In the genomic region with DNA sequence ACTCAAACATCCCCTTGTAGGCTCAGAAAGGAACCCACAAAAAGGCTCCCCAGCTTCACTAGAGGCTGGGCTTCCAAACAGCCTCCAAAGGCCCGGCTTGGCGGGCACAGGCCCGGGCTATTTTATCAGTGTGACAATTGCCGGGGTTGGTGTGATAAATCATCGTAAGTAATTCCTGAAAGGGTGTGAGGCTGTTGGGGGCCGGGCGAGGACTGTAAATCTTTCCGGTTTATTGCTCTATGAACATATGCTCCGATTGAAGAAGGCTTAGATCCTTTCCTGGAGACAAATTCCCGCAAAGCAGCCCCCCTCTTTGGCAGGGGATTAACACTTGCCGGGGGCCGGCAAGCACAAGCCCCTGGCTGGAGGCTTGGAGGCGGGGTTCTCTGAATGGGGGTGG, we compare ENCODE assay signal across 19 mouse cellular contexts. TPM values are rescaled to one million over a fixed set of nuclear protein-coding genes. Genes with fewer than 3 reads are reported as not detected.
DNase-seq lines count a peak whose midpoint lies in the region; ATAC-seq and TF ChIP-seq lines count a peak whose summit lies in the region.
"Had no signal": no experiment of that assay in that cellular context is flagged by ENCODE, and none has a peak within 500 bp of the region (broad histone marks: within the 10 kb centered on the region; RNA-seq: fewer than 3 reads in every experiment).

No protein-coding gene starts in this region.

- H3K4me2 ChIP-seq in hindbrain, embryonic 12.5 days (replicated peaks) = peak overlapping the region; percentile 49
- H3K4me2 ChIP-seq in limb, embryonic 11.5 days (ENCODE audit: low read depth, severe bottlenecking) = no peak overlapping the region; the same call in 1 of the 2 replicates
- H3K4me2 ChIP-seq: forebrain, embryonic 12.5 days; heart, embryonic 15.5 days; limb, embryonic 13.5 days had no signal

- no peak for TF ChIP-seq CTCF in brain, embryonic 14.5 days (IDR thresholded peaks at IDR 0.05; ENCODE audit: borderline replicate concordance, extremely low read depth, insufficient read depth, insufficient read length)

- intact Hi-C loops in heart, postnatal 36 days (cut with DNase I) = no loop called here
- intact Hi-C loops in left cerebral cortex, postnatal 36 days (cut with DNase I) = loop anchor here (5.0 kb wide), 1 partner anchor 42 kb away; the partner anchor contains the start of gene Hoxd10

- no peaks in the 10 kb centered on the region for H3K9me3 ChIP-seq in hindbrain, embryonic 12.5 days (replicated peaks)
- H3K9me3 ChIP-seq in limb, embryonic 11.5 days (ENCODE audit: control insufficient read depth, low read length) = no peaks in the 10 kb centered on the region
- H3K9me3 ChIP-seq: forebrain, embryonic 12.5 days; heart, embryonic 15.5 days; limb, embryonic 13.5 days had no signal

- H3K9ac ChIP-seq in hindbrain, embryonic 12.5 days = peak overlapping the region; percentile 73
- no peak overlapping the region for H3K9ac ChIP-seq in limb, embryonic 11.5 days (ENCODE audit: low read length)
- H3K9ac ChIP-seq: forebrain, embryonic 12.5 days; heart, embryonic 15.5 days; limb, embryonic 13.5 days had no signal

- H3K27me3 ChIP-seq in hindbrain, embryonic 12.5 days = peaks cover 91% of the 10 kb centered on the region
- peaks cover 61% of the 10 kb centered on the region for H3K27me3 ChIP-seq in limb, embryonic 11.5 days (ENCODE audit: control insufficient read depth, insufficient read depth, low read length)

- peak; percentile 39; the same call in 1 of the 2 replicates for ATAC-seq in hindbrain, embryonic 12.5 days (ENCODE audit: low FRiP score)
- no peak for ATAC-seq in limb, embryonic 11.5 days (ENCODE audit: insufficient number of reproducible peaks, low FRiP score, low TSS enrichment, low read depth)

- DNase-seq in heart, adult 11 months = peak; percentile 22
- DNase-seq in heart, postnatal 36 days = no peak
- peak; percentile 31 for DNase-seq in brain, embryonic 14.5 days (ENCODE audit: low read depth)
- peak; percentile 65 for DNase-seq in limb, embryonic 11.5 days (ENCODE audit: low spot score)
- DNase-seq in right cerebral cortex, postnatal 4 days = no peak
- no peak for DNase-seq in adrenal gland, postnatal 36 days
- DNase-seq in left cerebral cortex, postnatal 36 days (ENCODE audit: low spot score in 2 of 2) = no peak
- DNase-seq: adrenal gland, postnatal 25 days; cerebellum, adult 11 months; gastrocnemius, postnatal 10 days; kidney, adult 11 months; lung, adult 2 months had no signal

- 0% methylated on average over 13 of the region's 13 CpGs for WGBS in hindbrain, embryonic 12.5 days
- WGBS in limb, embryonic 11.5 days = 3% methylated on average over 13 of the region's 13 CpGs

- TF ChIP-seq POLR2A in brain, embryonic 14.5 days (IDR thresholded peaks at IDR 0.05; ENCODE audit: borderline replicate concordance, extremely low read depth, insufficient read depth, insufficient read length, poor library complexity, severe bottlenecking) = no peak

- no peaks in the 10 kb centered on the region for H3K4me1 ChIP-seq in hindbrain, embryonic 12.5 days
- peaks cover 62% of the 10 kb centered on the region for H3K4me1 ChIP-seq in limb, embryonic 11.5 days (ENCODE audit: control insufficient read depth, insufficient read depth, low read length)

- H3K27ac ChIP-seq in hindbrain, embryonic 12.5 days = peak overlapping the region; percentile 97
- no peak overlapping the region for H3K27ac ChIP-seq in limb, embryonic 11.5 days (replicated peaks; ENCODE audit: low read depth, low read length)
- H3K27ac ChIP-seq: forebrain, embryonic 12.5 days; heart, embryonic 15.5 days; limb, embryonic 13.5 days had no signal

- no peaks in the 10 kb centered on the region for H3K36me3 ChIP-seq in hindbrain, embryonic 12.5 days
- H3K36me3 ChIP-seq in limb, embryonic 11.5 days (ENCODE audit: control insufficient read depth, insufficient read depth, low read length) = no peaks in the 10 kb centered on the region
- H3K36me3 ChIP-seq: forebrain, embryonic 12.5 days; heart, embryonic 15.5 days; limb, embryonic 13.5 days had no signal

- peak overlapping the region; percentile 44 for H3K4me3 ChIP-seq in hindbrain, embryonic 12.5 days
- H3K4me3 ChIP-seq in limb, embryonic 11.5 days (ENCODE audit: low read depth, low read length) = no peak overlapping the region
- H3K4me3 ChIP-seq: forebrain, embryonic 12.5 days; heart, embryonic 15.5 days; limb, embryonic 13.5 days; myocyte had no signal

RNA-seq across cellular contexts. Expression of gene Gm28230, which starts 7.9 kb away (rescaled TPM):
- not detected for total RNA-seq in heart, postnatal 36 days (2021)
- 0.44 and 1.7 TPM in 2 replicates for polyA plus RNA-seq in brain, embryonic 14.5 days (2012; rRNA removed)
- 0.66 and 1.1 TPM in 2 replicates for polyA plus RNA-seq in hindbrain, embryonic 12.5 days (2016; fragmentation: Nextera tagmentation; extraction: Ambion mirVana)
- polyA plus RNA-seq in limb, embryonic 11.5 days (2014; fragmentation: Nextera tagmentation; extraction: Ambion mirVana) = 0.45 and 0.55 TPM in 2 replicates
- total RNA-seq in adrenal gland, postnatal 36 days (2021) = 1 to 10 TPM; 1.6 to 2.0 TPM
- total RNA-seq in left cerebral cortex, postnatal 36 days (2021) = not detected
- total RNA-seq: layer of hippocampus, postnatal 25 days had no signal
- polyA plus RNA-seq: forebrain, embryonic 12.5 days; heart, embryonic 15.5 days; myocyte; thymus, postnatal 0 days had no signal

RNA-seq across cellular contexts. Expression of gene Hoxd4, which starts 22.7 kb away (rescaled TPM):
- total RNA-seq in heart, postnatal 36 days (2021) = under 1 TPM; 0.19 to 0.28 TPM
- polyA plus RNA-seq in brain, embryonic 14.5 days (2012; rRNA removed) = 0.81 and 5.5 TPM in 2 replicates
- 3.6 and 4.6 TPM in 2 replicates for polyA plus RNA-seq in hindbrain, embryonic 12.5 days (2016; fragmentation: Nextera tagmentation; extraction: Ambion mirVana)
- 0.84 and 1.9 TPM in 2 replicates for polyA plus RNA-seq in limb, embryonic 11.5 days (2014; fragmentation: Nextera tagmentation; extraction: Ambion mirVana)
- 10 to 100 TPM; 13.6 to 15.5 TPM for total RNA-seq in adrenal gland, postnatal 36 days (2021)
- total RNA-seq in left cerebral cortex, postnatal 36 days (2021) = not detected
- total RNA-seq: layer of hippocampus, postnatal 25 days had no signal
- polyA plus RNA-seq: forebrain, embryonic 12.5 days; myocyte; thymus, postnatal 0 days had no signal

RNA-seq across cellular contexts. Expression of gene Hoxd3, which starts 22.7 kb away (rescaled TPM):
- not detected for total RNA-seq in heart, postnatal 36 days (2021)
- polyA plus RNA-seq in brain, embryonic 14.5 days (2012; rRNA removed) = 9.6 and 47.4 TPM in 2 replicates
- 69.6 and 83.5 TPM in 2 replicates for polyA plus RNA-seq in hindbrain, embryonic 12.5 days (2016; fragmentation: Nextera tagmentation; extraction: Ambion mirVana)
- polyA plus RNA-seq in limb, embryonic 11.5 days (2014; fragmentation: Nextera tagmentation; extraction: Ambion mirVana) = 1.2 and 1.4 TPM in 2 replicates
- under 1 TPM; 0.17 to 0.36 TPM for total RNA-seq in adrenal gland, postnatal 36 days (2021)
- not detected for total RNA-seq in left cerebral cortex, postnatal 36 days (2021)
- total RNA-seq: layer of hippocampus, postnatal 25 days had no signal
- polyA plus RNA-seq: forebrain, embryonic 12.5 days; myocyte had no signal

RNA-seq across cellular contexts. Expression of gene Hoxd1, which starts 28.3 kb away (rescaled TPM):
- not detected for total RNA-seq in heart, postnatal 36 days (2021)
- 0.34 and 1.3 TPM in 2 replicates for polyA plus RNA-seq in brain, embryonic 14.5 days (2012; rRNA removed)
- 2.5 and 3.3 TPM in 2 replicates for polyA plus RNA-seq in hindbrain, embryonic 12.5 days (2016; fragmentation: Nextera tagmentation; extraction: Ambion mirVana)
- 0.17 and 0.30 TPM in 2 replicates for polyA plus RNA-seq in limb, embryonic 11.5 days (2014; fragmentation: Nextera tagmentation; extraction: Ambion mirVana)
- not detected for total RNA-seq in adrenal gland, postnatal 36 days (2021)
- not detected for total RNA-seq in left cerebral cortex, postnatal 36 days (2021)
- total RNA-seq: adrenal gland, postnatal 25 days; gastrocnemius, postnatal 10 days had no signal
- polyA plus RNA-seq: heart, embryonic 15.5 days; lung, adult 2 months; myocyte; thymus, postnatal 0 days had no signal

RNA-seq across cellular contexts. Expression of gene Hoxd8, which starts 30.0 kb away (rescaled TPM):
- 1 to 10 TPM; 1.1 to 1.3 TPM for total RNA-seq in heart, postnatal 36 days (2021)
- 0.73 and 1.6 TPM in 2 replicates for polyA plus RNA-seq in brain, embryonic 14.5 days (2012; rRNA removed)
- polyA plus RNA-seq in hindbrain, embryonic 12.5 days (2016; fragmentation: Nextera tagmentation; extraction: Ambion mirVana) = 0.14 and 0.46 TPM in 2 replicates
- 11.6 and 13.1 TPM in 2 replicates for polyA plus RNA-seq in limb, embryonic 11.5 days (2014; fragmentation: Nextera tagmentation; extraction: Ambion mirVana)
- 10 to 100 TPM; 23.9 to 35.9 TPM for total RNA-seq in adrenal gland, postnatal 36 days (2021)
- not detected for total RNA-seq in left cerebral cortex, postnatal 36 days (2021)
- total RNA-seq: layer of hippocampus, postnatal 25 days had no signal
- polyA plus RNA-seq: forebrain, embryonic 12.5 days; myocyte had no signal

Comparison
In these comparisons a context has a peak if more than half of its experiments do, and no peak if none do; other contexts are left out.
1. DNase-seq: peak in heart, adult 11 months (single experiment), brain, embryonic 14.5 days (single experiment) and limb, embryonic 11.5 days (single experiment); none in heart, postnatal 36 days (0 of 2), right cerebral cortex, postnatal 4 days (single experiment), adrenal gland, postnatal 36 days (0 of 2) and left cerebral cortex, postnatal 36 days (0 of 2).
2. RNA of gene Hoxd4, which starts 22.7 kb away (total RNA-seq): 13.6 to 15.5 TPM in adrenal gland, postnatal 36 days; 0.19 to 0.28 TPM in heart, postnatal 36 days and not detected in left cerebral cortex, postnatal 36 days; every median in the first group is over 10 times any median in the second.